Mouse (Mus musculus) liver, postnatal 0 days (tissue): ENCODE data around the gene Gm20388. TPM values are rescaled to one million over a fixed set of nuclear protein-coding genes. Genes with fewer than 3 reads are reported as not detected.

Experiments
- ATAC-seq: fragments of 200-750 bp; cut with Nextera tagmentation; 2 replicates; pipeline ENCODE4 v1.8.0; 2017; ENCODE audit warnings: mild to moderate bottlenecking, moderate library complexity
- DNase-seq: peaks from one replicate; pipeline ENCODE4 v3.0.0-alpha.2; 2016
- H3K27ac ChIP-seq: fragments of 300-500 bp; sonication (generic); 2 replicates; pipeline ENCODE4 v1.5.1; 2014; ENCODE audit warnings: antibody characterized with exemption, moderate library complexity, mild to moderate bottlenecking, low read depth
- H3K27me3 ChIP-seq: fragments of 300-500 bp; sonication (generic); 2 replicates; pipeline ENCODE4 v1.6.1; 2014; ENCODE audit warnings: low read length, control low read depth, mixed read lengths; ENCODE audit not compliant: insufficient read depth
- H3K36me3 ChIP-seq: fragments of 300-500 bp; sonication (generic); replicated peaks from 2 replicates; pipeline ENCODE4 v1.6.1; 2014; ENCODE audit warnings: mild to moderate bottlenecking, control low read depth, low read length, moderate library complexity, mixed read lengths; ENCODE audit not compliant: insufficient read depth
- H3K4me1 ChIP-seq: fragments of 300-500 bp; sonication (generic); 2 replicates; pipeline ENCODE4 v1.6.1; 2014; ENCODE audit warnings: antibody characterized with exemption, mild to moderate bottlenecking, control low read depth; ENCODE audit not compliant: insufficient read depth
- H3K4me2 ChIP-seq: fragments of 300-500 bp; sonication (generic); 2 replicates; pipeline ENCODE4 v1.6.1; 2014; ENCODE audit warnings: low read depth, mild to moderate bottlenecking, low read length, moderate library complexity, mixed read lengths
- H3K4me3 ChIP-seq: fragments of 300-500 bp; sonication (generic); 2 replicates; pipeline ENCODE4 v1.5.1; 2014; ENCODE audit warnings: low read depth, low read length
- H3K9ac ChIP-seq: fragments of 300-500 bp; sonication (generic); replicated peaks from 2 replicates; pipeline ENCODE4 v1.6.1; 2014; ENCODE audit warnings: mild to moderate bottlenecking, moderate library complexity
- H3K9me3 ChIP-seq: fragments of 300-500 bp; sonication (generic); 2 replicates; pipeline ENCODE4 v1.6.1; 2016; ENCODE audit warnings: mild to moderate bottlenecking, control low read depth, low read length, mixed read lengths
- CTCF ChIP-seq: sonication (generic); IDR thresholded peaks from 2 replicates; pipeline ENCODE4 v1.5.1; 2016; ENCODE audit warnings: antibody characterized with exemption, low read depth
- EP300 ChIP-seq: IDR thresholded peaks from 2 replicates; pipeline ENCODE4 v1.6.1; 2016; ENCODE audit warnings: antibody characterized with exemption, low read depth, mild to moderate bottlenecking
- whole genome bisulfite sequencing: fragments of 180-500 bp; shearing (Covaris S2); extraction: QIAGEN DNeasy Blood & Tissue Kit; methylation state at CpG from one replicate; pipeline ENCODE4 v1.1.7; 2014; ENCODE audit not compliant: insufficient replicate concordance; 5-methylcytosine and 5-hydroxymethylcytosine counted together
- polyA plus RNA-seq: library from polyadenylated mRNA; unstranded; fragments of >200 nt; fragmentation: Nextera tagmentation; extraction: Ambion mirVana; gene quantifications from 2 replicates; pipeline ENCODE4 v1.2.1, GENCODE M21; 2015

Gm20388 gene
- polyA plus RNA-seq, 1 experiment from 2014 or later: not detected

DNA sequence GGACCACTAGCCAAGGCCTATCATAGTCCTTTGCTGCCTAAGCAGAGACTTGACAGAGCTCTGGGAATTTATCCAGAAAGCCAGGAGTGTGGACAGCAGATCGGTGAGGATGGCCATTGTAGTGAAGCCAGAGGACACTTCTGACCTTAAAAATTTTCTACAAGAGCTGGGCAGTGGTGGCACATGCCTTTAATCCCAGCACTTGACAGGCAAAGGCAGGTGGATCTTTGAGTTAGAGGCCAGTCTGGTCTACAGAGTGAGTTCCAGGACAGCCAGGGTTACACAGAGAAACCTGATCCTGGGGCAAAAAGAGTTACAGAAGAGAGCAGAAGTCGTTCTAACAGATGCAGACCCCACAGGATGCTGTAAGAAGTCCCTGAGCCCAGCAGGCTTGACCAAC, 2405.8 kb downstream of the Gm20388 start:
- Histone ChIP-seq H3K27ac (no peak overlapping the region), H3K4me3 (no peak overlapping the region), H3K4me1 (peaks cover 98% of the 10 kb centered on the region), H3K9me3 (no peaks in the 10 kb centered on the region), H3K36me3 (peaks cover 52% of the 10 kb centered on the region), H3K4me2 (no peak overlapping the region), H3K27me3 (no peaks in the 10 kb centered on the region), H3K9ac (no peak overlapping the region)
- ATAC-seq: no peak
- TF ChIP-seq CTCF (no peak), EP300 (no peak)
- DNase-seq: no peak
- WGBS: 52% methylated on average over 2 of the region's 2 CpGs

DNA sequence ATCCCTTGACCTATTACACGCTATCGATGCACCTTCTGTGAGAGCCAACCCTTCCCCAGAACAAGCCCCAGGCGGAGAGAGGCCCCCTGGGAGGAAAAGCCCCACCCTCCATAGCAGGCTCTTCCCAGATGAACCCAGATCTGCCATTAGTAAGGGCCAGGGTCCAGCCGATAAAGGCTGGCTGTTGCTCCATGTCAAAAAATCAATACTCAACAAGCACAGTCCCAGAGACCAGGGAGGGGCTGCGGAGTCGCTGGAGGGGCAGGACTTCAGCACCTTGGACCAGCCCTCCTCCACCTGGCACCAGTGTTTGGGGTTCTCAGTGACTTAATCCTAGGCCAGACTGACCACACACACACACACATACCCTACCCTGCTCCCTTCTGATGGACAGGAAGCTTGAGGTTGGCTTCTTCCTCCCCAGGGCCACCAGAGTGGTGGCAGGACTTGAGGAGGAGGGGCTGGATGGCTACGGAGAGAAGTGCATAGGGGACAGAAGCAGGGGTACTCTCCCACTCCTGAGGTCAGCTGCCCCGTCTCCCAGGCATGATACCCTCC, 2407.4 kb downstream of the Gm20388 start:
- TF ChIP-seq EP300 (no peak), CTCF (no peak)
- peak; percentile 69 for DNase-seq
- Histone ChIP-seq H3K9ac (peak overlapping the region; percentile 42), H3K4me3 (no peak overlapping the region), H3K9me3 (no peaks in the 10 kb centered on the region), H3K36me3 (peaks cover 50% of the 10 kb centered on the region), H3K4me1 (peaks cover 98% of the 10 kb centered on the region), H3K4me2 (peak overlapping the region; percentile 33), H3K27me3 (no peaks in the 10 kb centered on the region), H3K27ac (peak overlapping the region; percentile 68)
- 31% methylated on average over 8 of the region's 8 CpGs for WGBS
- peak; percentile 65 for ATAC-seq

DNA sequence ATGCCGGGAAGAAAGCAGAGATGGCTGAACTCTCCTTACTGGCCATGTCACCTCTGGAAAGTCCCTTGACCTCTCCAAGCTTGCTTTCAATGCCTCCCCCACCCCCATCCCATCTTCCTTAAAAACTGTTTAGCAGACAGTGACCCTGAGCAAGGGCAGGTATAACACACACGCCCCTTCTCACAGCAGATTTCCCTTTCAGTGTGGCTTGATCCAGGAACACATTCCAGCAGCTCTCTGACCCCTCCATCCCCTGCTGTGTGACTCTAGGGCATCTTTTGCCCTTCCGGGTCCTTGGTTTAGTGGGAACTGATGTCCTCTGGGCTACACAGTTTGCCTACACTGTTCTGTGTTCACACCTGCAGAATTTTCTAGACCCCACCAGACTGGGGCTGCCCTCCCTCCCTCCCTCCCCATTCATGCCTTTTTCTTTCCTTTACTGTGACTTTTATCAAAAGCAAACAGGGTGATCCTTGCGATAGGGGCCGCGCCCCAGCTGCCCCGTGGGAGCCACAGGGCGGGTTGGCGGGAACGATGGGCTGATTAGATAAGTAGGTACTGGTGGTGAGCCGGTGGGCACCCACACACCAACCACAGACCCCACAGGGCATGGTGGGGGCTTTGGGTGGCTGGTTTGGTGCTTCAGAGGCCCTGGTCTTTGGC, 2408.5 kb downstream of the Gm20388 start:
- Histone ChIP-seq H3K9ac (peak overlapping the region; percentile 35; the same call in 1 of the 2 replicates), H3K4me2 (peak overlapping the region; percentile 33; the same call in 1 of the 2 replicates), H3K4me1 (peaks cover 97% of the 10 kb centered on the region), H3K36me3 (peaks cover 40% of the 10 kb centered on the region), H3K27ac (peak overlapping the region; percentile 85), H3K9me3 (no peaks in the 10 kb centered on the region), H3K4me3 (no peak overlapping the region), H3K27me3 (no peaks in the 10 kb centered on the region)
- no peak for DNase-seq
- no peak for ATAC-seq
- TF ChIP-seq CTCF (no peak), EP300 (peak; percentile 94)
- 31% methylated on average over 11 of the region's 11 CpGs for WGBS

DNA sequence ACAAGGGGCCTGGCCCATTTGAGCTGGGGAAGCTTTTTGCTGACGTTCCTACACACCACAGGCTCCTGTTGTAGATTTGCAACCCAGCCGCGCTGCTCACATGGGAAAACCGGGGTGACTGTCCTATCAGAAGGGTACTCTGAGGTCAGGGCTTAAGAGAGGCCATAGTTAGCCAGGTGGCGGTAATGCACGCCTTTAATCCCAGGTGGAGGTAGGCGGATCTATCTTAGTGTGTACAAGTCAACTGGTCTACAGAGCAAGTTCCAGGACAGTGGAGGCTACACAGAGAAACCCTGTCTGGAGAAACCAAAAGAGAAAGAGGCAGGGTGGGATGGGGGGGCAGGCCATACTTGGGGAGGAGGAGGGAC, 2409.1 kb downstream of the Gm20388 start:
- Histone ChIP-seq H3K4me2 (peak overlapping the region; percentile 33; the same call in 1 of the 2 replicates), H3K27ac (peak overlapping the region; percentile 85), H3K36me3 (peaks cover 42% of the 10 kb centered on the region), H3K9me3 (no peaks in the 10 kb centered on the region), H3K4me1 (peaks cover 97% of the 10 kb centered on the region), H3K27me3 (no peaks in the 10 kb centered on the region), H3K9ac (peak overlapping the region; percentile 1; the same call in 1 of the 2 replicates), H3K4me3 (no peak overlapping the region)
- no peak for ATAC-seq
- WGBS: 31% methylated on average over 7 of the region's 7 CpGs
- DNase-seq: no peak
- TF ChIP-seq CTCF (no peak), EP300 (no peak)

DNA sequence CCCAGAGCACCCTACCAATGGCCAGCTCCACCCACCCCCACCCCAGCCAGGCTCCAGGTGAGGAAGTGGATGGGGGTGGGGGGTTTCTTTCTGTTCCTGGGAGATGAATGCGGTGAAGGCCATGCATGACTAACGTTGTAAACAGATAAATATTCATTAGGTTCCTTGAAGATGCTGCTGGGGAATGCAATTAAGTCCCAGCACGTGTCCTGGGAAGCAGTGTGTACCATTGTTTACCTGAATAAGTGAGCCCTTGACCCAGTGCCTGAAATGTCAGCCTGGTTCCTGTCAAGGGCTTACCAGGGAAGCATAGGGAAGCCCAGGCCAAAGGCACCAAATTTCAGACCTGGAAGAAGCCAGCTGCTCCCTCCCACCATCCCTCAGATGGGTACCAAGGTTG, 2409.9 kb downstream of the Gm20388 start:
- DNase-seq (no peak), ATAC-seq (no peak)
- 0 out of 2 replicates have a peak overlapping the region, but pooled peaks have one; percentile 48 for H3K9ac ChIP-seq
- peak overlapping the region; percentile 85 for H3K27ac ChIP-seq
- H3K4me1 ChIP-seq: peaks cover 97% of the 10 kb centered on the region
- no peak for TF ChIP-seq CTCF
- TF ChIP-seq EP300: no peak
- 54% methylated on average over 3 of the region's 3 CpGs for WGBS
- no peaks in the 10 kb centered on the region for H3K27me3 ChIP-seq
- peak overlapping the region; percentile 66; the same call in 1 of the 2 replicates for H3K4me2 ChIP-seq
- no peaks in the 10 kb centered on the region for H3K9me3 ChIP-seq
- no peak overlapping the region for H3K4me3 ChIP-seq
- peaks cover 41% of the 10 kb centered on the region for H3K36me3 ChIP-seq

DNA sequence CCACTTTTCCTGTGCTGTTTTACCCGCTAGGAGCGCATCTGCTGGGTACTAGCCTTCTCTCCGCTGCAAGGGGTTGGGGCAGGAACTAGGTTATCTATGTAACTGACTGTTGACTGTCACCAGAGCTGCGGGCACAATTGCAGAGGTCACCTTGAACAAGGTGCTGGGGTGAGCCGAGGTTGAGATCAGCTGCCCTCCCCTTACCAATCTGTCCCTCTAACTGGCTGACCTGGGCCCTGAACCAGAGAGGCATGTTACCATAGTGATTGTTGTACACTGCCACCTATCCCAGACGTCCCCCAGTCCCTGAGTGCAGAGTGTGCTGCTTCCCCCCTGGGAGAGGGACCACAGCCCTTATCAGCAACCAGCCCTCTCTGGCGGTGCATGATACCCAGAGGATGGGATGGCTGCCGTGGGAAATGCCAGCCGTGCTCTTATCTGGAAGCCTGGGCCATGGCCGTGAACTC, 2410.8 kb downstream of the Gm20388 start:
- H3K27ac ChIP-seq: peak overlapping the region; percentile 85
- ATAC-seq (peak; percentile 78), DNase-seq (peak; percentile 88)
- peaks cover 43% of the 10 kb centered on the region for H3K36me3 ChIP-seq
- peak; percentile 99 for TF ChIP-seq EP300
- TF ChIP-seq CTCF: no peak
- H3K4me2 ChIP-seq: peak overlapping the region; percentile 66
- H3K9me3 ChIP-seq: no peaks in the 10 kb centered on the region
- WGBS: 35% methylated on average over 10 of the region's 10 CpGs
- H3K27me3 ChIP-seq: no peaks in the 10 kb centered on the region
- H3K4me1 ChIP-seq: peaks cover 97% of the 10 kb centered on the region
- peak overlapping the region; percentile 12; the same call in 1 of the 2 replicates for H3K4me3 ChIP-seq
- peak overlapping the region; percentile 52 for H3K9ac ChIP-seq
